Mouse (Mus musculus) adrenal gland, adult 18-20 months (tissue): ENCODE measurements around the gene Olfr520. TPM values are rescaled to one million over a fixed set of nuclear protein-coding genes. Genes with fewer than 3 reads are reported as not detected.
"Not testable (repeated sequence)": the region's sequence is repeated elsewhere in the genome, so short reads cannot be mapped to it uniquely, and the experiment has no call there.

ENCODE experiments used
- DNase-seq, 2 experiments: peaks; one replicate each; pipeline ENCODE4 v3.0.0; 2021 to 2022; ENCODE audit warnings: low spot score in 2 of 2
- total RNA-seq, 2 experiments: library from RNA; stranded (reverse); gene quantifications; 1 replicate in 1 of 2; 2 replicates in 1 of 2; pipeline ENCODE4 v1.2.3; 2021

Olfr520 gene
- total RNA-seq, 2 experiments from 2014 or later: 0.42 TPM; not detected in 1

GRCm38 (mm10) chr7:99711166-99711565 lies 18.9 kb upstream of the Olfr520 start, which contains the start of gene Slco2b1:
Slco2b1 (minus strand) TSS chr7:99711340.
- no peak for DNase-seq

GRCm38 (mm10) chr7:99712431-99712830 lies 17.6 kb upstream of the Olfr520 start:
- DNase-seq: no peak

GRCm38 (mm10) chr7:99716536-99716935 lies 13.5 kb upstream of the Olfr520 start:
- no peak for DNase-seq

DNA sequence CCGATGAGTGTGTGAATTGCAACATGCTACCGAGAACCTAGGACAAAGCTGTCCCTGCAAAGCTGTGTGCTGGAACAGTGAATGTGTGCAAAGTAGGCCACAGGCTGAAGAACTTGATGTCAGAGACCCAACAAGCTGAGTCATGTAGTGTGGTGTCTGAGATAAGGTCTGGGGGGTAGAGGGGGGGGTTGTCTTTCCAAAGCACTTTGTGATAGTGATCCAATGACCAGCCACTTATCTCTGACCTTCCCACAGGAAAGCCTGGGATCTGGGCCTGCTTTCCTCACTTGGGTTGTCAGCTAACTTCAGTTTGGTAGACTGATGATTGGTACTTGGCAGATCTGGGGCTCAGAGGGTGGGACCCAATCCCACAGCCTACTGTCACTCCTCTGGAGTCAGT lies 4.5 kb downstream of the Olfr520 start:
- DNase-seq: no peak

DNA sequence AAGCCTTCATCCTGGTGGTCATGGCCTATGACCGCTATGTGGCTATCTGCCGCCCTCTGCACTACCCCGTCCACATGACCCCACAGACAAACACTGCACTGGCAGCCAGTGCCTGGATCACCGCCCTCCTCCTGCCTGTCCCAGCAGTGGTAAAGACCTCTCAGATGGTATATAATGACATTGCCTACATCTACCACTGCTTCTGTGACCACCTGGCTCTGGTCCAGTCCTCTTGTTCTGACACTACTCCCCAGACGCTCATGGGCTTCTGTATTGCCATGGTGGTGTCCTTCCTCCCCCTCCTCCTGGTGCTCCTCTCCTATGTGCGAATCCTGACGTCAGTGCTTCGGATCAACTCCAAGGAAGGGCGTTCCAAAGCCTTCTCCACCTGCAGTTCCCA lies 5.4 kb downstream of the Olfr520 start:
- DNase-seq: not testable (repeated sequence)

DNA sequence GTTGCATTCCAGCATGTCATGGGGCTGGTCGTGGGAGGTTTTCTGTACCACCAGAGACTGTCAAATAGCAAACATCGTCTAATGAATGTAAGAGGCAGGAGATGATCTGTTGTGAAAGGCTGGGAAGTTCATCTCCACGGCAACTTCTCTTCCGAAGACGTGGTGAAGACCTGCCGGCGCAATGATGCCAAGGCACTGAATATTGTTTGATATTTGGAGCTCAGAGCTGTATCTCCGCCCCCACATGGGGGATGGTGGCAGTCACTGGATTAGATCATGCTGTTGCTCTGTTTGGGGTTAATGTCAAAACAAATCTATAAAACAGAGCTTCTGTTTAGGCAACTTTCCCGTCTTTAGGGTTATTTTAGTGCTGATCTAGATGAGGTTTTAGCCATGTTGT lies 9.2 kb downstream of the Olfr520 start:
- DNase-seq: no peak

DNA sequence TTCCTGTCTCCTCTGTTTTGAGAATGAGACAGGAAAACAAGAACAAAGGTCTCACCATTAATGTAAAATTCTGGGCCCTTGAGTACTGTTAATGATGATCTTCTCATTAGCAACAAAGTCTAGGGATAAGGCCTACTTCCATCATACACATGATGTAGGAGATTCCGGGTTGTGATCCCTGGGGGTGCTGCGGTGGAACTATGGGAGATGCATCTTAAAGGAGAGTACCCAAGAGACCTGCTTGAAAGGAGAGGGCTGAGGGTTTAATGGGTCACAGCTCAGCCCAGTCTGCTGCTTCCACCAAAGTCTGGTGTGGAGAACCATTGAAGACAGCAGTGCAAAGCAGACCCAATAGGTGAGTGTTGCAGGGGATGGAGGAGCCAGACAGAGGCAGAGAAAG lies 33.1 kb downstream of the Olfr520 start, which contains the start of gene Olfr521:
Gene Olfr521 (plus strand): TSS at position 301 of the 400 bp plus-strand sequence.
- no peak for DNase-seq

DNA sequence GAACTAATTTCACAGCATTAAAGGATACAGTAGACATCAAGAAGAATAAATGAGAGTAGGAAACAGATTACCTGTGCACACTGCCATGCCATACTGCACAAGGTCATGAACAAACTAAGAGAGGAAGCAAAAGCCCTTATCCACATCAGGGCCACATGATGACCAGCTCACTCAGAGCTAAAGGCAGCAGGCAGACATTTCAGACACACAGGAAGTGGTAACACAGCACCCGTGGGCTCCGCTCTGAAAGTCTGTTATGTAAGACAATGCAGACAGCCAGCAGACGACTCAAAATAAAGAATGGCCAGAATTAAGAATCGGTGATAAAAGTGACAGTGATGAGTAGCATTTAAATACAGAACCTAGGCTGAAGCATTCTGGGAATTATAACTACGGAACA lies 51.3 kb downstream of the Olfr520 start:
- DNase-seq: no peak

DNA sequence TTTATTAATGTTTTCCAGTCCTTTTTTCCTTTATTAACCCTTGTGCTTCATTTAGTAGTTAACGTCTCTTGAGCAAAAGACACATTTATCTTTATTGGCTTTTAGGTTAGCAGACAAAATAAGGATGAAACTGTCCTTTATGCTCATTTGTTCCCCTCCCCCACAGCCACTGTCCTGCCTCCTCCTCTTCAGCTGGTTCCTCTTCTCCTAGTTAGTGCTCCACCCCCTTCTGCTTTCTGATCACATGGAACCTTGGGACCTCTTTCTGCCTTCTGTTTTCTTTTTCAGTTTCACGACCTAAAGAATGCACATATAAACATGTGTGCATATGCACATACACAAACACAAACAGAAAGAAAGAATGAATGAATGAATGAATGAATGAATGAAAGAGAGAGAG lies 51.8 kb downstream of the Olfr520 start:
- no peak for DNase-seq

DNA sequence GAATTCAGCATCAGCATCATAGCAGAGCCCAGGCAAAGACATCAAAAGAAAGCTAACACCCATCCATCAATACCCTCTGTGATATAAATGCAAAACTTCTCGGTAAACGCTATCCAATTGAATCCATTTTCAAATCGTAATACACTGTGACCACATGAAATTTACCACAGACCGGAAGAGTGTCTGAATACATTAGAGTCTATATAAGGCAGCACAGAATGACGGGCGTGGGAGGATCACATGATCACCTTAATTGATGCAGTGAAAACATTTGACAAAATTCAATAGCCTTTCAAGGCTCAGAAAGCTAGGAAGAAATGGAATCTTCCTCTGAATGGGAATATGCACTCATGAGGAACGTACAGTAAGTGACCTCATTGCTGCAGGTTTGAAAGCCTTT lies 53.3 kb downstream of the Olfr520 start:
- no peak for DNase-seq

- no peak for DNase-seq
Observed at GRCm38 (mm10) chr7:99785553-99785952, 55.5 kb downstream of the Olfr520 start.

Other genes with a start within 250 kb of the Olfr520 start
- 100 to 1,000 TPM; 511 to 548 TPM for gene Rps3, start 246.5 kb upstream of the Olfr520 start, total RNA-seq
- 10 to 100 TPM; 38.3 to 43.6 TPM for gene Arrb1, start 194.8 kb upstream of the Olfr520 start, total RNA-seq
- gene Tpbgl, start 103.2 kb upstream of the Olfr520 start, total RNA-seq: 10 to 100 TPM; 17.5 to 29.5 TPM
- 10 to 100 TPM; 21.0 to 25.3 TPM for gene Slco2b1, start 18.9 kb upstream of the Olfr520 start, total RNA-seq
- not detected for gene Olfr521, start 33.2 kb downstream of the Olfr520 start, total RNA-seq
- gene Neu3, start 98.1 kb downstream of the Olfr520 start, total RNA-seq: 1 to 10 TPM; 1.9 to 2.4 TPM
- 1 to 10 TPM in 1 of 2 experiments, not detected in 1; 2.8 TPM for gene Xrra1, start 128.8 kb downstream of the Olfr520 start, total RNA-seq
- 100 to 1,000 TPM; 150 to 191 TPM for gene Spcs2, start 133.2 kb downstream of the Olfr520 start, total RNA-seq